Comparison of ENCODE assay signal across 8 mouse cellular contexts in genomic region chr4:53884351-53885245, GRCm38 (mm10). TPM values are rescaled to one million over a fixed set of nuclear protein-coding genes. Genes with fewer than 3 reads are reported as not detected.
DNase-seq lines count a peak whose midpoint lies in the region; ATAC-seq and TF ChIP-seq lines count a peak whose summit lies in the region.

No protein-coding gene starts in this region.

- H3K4me1 ChIP-seq in forebrain, postnatal 0 days (ENCODE audit: insufficient read depth): no peaks in the 10 kb centered on the region

- no peak overlapping the region for H3K27ac ChIP-seq in forebrain, postnatal 0 days (ENCODE audit: low read depth, low read length)

- 46% methylated on average over 14 of the region's 14 CpGs for WGBS in forebrain, postnatal 0 days

- H3K4me3 ChIP-seq in forebrain, postnatal 0 days (ENCODE audit: low read depth, low read length): no peak overlapping the region

- H3K9me3 ChIP-seq in forebrain, postnatal 0 days (ENCODE audit: low read length): no peaks in the 10 kb centered on the region

- H3K27me3 ChIP-seq in forebrain, postnatal 0 days (ENCODE audit: insufficient read depth, low read length): no peaks in the 10 kb centered on the region

- ATAC-seq in forebrain, postnatal 0 days: no peak; the same call in 1 of the 2 replicates
- peak; percentile 64 for ATAC-seq in megakaryocyte, adult 5-6 weeks (ENCODE audit: poor library complexity, severe bottlenecking)
- ATAC-seq in erythroblast, adult 5-6 weeks (replicated peaks; ENCODE audit: low FRiP score, poor library complexity, severe bottlenecking): no peak

- peak; percentile 53 for DNase-seq in adrenal gland, postnatal 10 days
- no peak for DNase-seq in adrenal gland, postnatal 25 days
- DNase-seq in thymus, postnatal 25 days: peak; percentile 23
- DNase-seq in thymus, adult 18-20 months: no peak
- peak; percentile 84 for DNase-seq in forebrain, postnatal 0 days
- DNase-seq in kidney, postnatal 14 days: peak; percentile 52

- peak; percentile 90 for TF ChIP-seq CTCF in forebrain, postnatal 0 days (IDR thresholded peaks at IDR 0.05; ENCODE audit: low read depth)

- peak overlapping the region; percentile 31; the same call in 1 of the 2 replicates for H3K4me2 ChIP-seq in forebrain, postnatal 0 days (ENCODE audit: low read depth)

- no peak overlapping the region for H3K9ac ChIP-seq in forebrain, postnatal 0 days

- no peaks in the 10 kb centered on the region for H3K36me3 ChIP-seq in forebrain, postnatal 0 days (ENCODE audit: insufficient read depth)

RNA-seq across cellular contexts. Expression of gene Tmem38b, which starts 58.8 kb away (rescaled TPM):
- 10 to 100 TPM; 33.0 to 34.8 TPM for total RNA-seq in adrenal gland, postnatal 10 days (2021)
- total RNA-seq in adrenal gland, postnatal 25 days (2021): 23.2 and 30.8 TPM in 2 replicates
- total RNA-seq in forebrain, postnatal 0 days (2014; rRNA removed): 3.6 and 4.3 TPM in 2 replicates
- polyA plus RNA-seq in forebrain, postnatal 0 days (2015; fragmentation: Nextera tagmentation; extraction: Ambion mirVana): 4.5 and 5.4 TPM in 2 replicates
- 37.6 and 39.2 TPM in 2 replicates for total RNA-seq in megakaryocyte, adult 5-6 weeks (2015)
- total RNA-seq in megakaryocyte, adult 5-6 weeks (2017): 15.3 and 18.3 TPM in 2 replicates
- 9.2 and 10.9 TPM in 2 replicates for total RNA-seq in erythroblast, adult 5-6 weeks (2015; ENCODE audit: low replicate concordance)
- total RNA-seq in erythroblast, adult 5-6 weeks (2017; ENCODE audit: low replicate concordance): 2.8 and 3.2 TPM in 2 replicates

Comparison
In these comparisons a context has a peak if more than half of its experiments do, and no peak if none do; other contexts are left out.
1. DNase-seq: peak in adrenal gland, postnatal 10 days (single experiment), thymus, postnatal 25 days (single experiment), forebrain, postnatal 0 days (single experiment) and kidney, postnatal 14 days (single experiment); none in adrenal gland, postnatal 25 days (single experiment) and thymus, adult 18-20 months (0 of 2).